Mouse (Mus musculus) thymus, postnatal 0 days (tissue): ENCODE data around the gene Zfp827. TPM values are rescaled to one million over a fixed set of nuclear protein-coding genes. Genes with fewer than 3 reads are reported as not detected.
"Not testable (repeated sequence)": the region's sequence is repeated elsewhere in the genome, so short reads cannot be mapped to it uniquely, and the experiment has no call there.

Experiments
- DNase-seq: peaks from one replicate; pipeline ENCODE4 v3.0.0-alpha.2; 2015; ENCODE audit warnings: low spot score
- polyA plus RNA-seq: library from polyadenylated mRNA; unstranded; fragments of >200 nt; fragmentation: Nextera tagmentation; extraction: Ambion mirVana; gene quantifications from 2 replicates; pipeline ENCODE4 v1.2.1, GENCODE M21; 2015

Zfp827 gene
- polyA plus RNA-seq, 1 experiment from 2014 or later = 2.0 TPM

GRCm38 (mm10) chr8:79105186-79105585 lies 76.9 kb downstream of the Zfp827 start:
- no peak for DNase-seq

- DNase-seq = no peak
Observed at GRCm38 (mm10) chr8:79111461-79111860, 83.2 kb downstream of the Zfp827 start.

GRCm38 (mm10) chr8:79112480-79112879 lies 84.2 kb downstream of the Zfp827 start:
- no peak for DNase-seq

GRCm38 (mm10) chr8:79113533-79113932 lies 85.3 kb downstream of the Zfp827 start:
- DNase-seq = no peak

- no peak for DNase-seq
Observed at GRCm38 (mm10) chr8:79114561-79114960, 86.3 kb downstream of the Zfp827 start.

GRCm38 (mm10) chr8:79116436-79116835 lies 88.2 kb downstream of the Zfp827 start:
- DNase-seq = no peak

GRCm38 (mm10) chr8:79117711-79118110 lies 89.5 kb downstream of the Zfp827 start:
- no peak for DNase-seq

- no peak for DNase-seq
Observed at GRCm38 (mm10) chr8:79121614-79122013, 93.4 kb downstream of the Zfp827 start.

GRCm38 (mm10) chr8:79124231-79124630 lies 96.0 kb downstream of the Zfp827 start:
- no peak for DNase-seq

GRCm38 (mm10) chr8:79127211-79127816 lies 99.1 kb downstream of the Zfp827 start:
- no peak for DNase-seq

- not testable (repeated sequence) for DNase-seq
Observed at GRCm38 (mm10) chr8:79128534-79128933, 100.3 kb downstream of the Zfp827 start.

GRCm38 (mm10) chr8:79139614-79140013 lies 111.4 kb downstream of the Zfp827 start:
- no peak for DNase-seq

- no peak for DNase-seq
Observed at GRCm38 (mm10) chr8:79140981-79141380, 112.7 kb downstream of the Zfp827 start.

- DNase-seq = no peak
Observed at GRCm38 (mm10) chr8:79141592-79141991, 113.4 kb downstream of the Zfp827 start.

- DNase-seq = no peak
Observed at GRCm38 (mm10) chr8:79143729-79144128, 115.5 kb downstream of the Zfp827 start.

GRCm38 (mm10) chr8:79145210-79145609 lies 117.0 kb downstream of the Zfp827 start:
- no peak for DNase-seq

GRCm38 (mm10) chr8:79145626-79146025 lies 117.4 kb downstream of the Zfp827 start:
- DNase-seq = no peak

- no peak for DNase-seq
Observed at GRCm38 (mm10) chr8:79148799-79149198, 120.6 kb downstream of the Zfp827 start.

GRCm38 (mm10) chr8:79149880-79150279 lies 121.6 kb downstream of the Zfp827 start:
- DNase-seq = no peak

- no peak for DNase-seq
Observed at GRCm38 (mm10) chr8:79150544-79151192, 122.4 kb downstream of the Zfp827 start.

GRCm38 (mm10) chr8:79151644-79152043 lies 123.4 kb downstream of the Zfp827 start:
- no peak for DNase-seq

GRCm38 (mm10) chr8:79153201-79153600 lies 125.0 kb downstream of the Zfp827 start:
- no peak for DNase-seq

- no peak for DNase-seq
Observed at GRCm38 (mm10) chr8:79153637-79154036, 125.4 kb downstream of the Zfp827 start.
